Mouse (Mus musculus): Measurements from ENCODE around the gene Tex12.
A peak's percentile ranks its signal among the peaks of the same experiment; 100 is the strongest.

The Tex12 gene

DNA sequence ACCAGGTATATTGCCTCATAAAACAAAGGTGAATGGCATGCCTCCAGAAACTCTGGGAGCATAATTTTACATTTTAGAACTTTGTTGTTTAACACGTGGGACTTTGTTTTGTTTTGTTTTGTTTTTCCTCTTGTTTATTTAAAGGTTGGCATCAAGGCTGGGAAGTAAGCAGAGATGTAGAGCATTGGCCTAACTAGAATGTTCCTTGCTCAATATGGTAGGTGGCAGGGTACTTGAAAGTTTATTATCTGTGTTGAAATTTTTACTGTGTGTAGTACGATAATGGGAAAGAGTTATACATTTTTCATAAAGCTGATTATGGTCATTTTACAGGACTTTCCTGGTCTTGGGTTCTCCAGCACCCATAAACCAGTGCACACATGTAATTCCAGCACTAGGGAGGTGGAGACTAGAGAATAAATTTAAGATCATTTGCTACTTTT is 814 bp upstream of the Tex12 start:
- no peak for DNase-seq (ENCODE audit: low spot score in 2 of 2)

DNA sequence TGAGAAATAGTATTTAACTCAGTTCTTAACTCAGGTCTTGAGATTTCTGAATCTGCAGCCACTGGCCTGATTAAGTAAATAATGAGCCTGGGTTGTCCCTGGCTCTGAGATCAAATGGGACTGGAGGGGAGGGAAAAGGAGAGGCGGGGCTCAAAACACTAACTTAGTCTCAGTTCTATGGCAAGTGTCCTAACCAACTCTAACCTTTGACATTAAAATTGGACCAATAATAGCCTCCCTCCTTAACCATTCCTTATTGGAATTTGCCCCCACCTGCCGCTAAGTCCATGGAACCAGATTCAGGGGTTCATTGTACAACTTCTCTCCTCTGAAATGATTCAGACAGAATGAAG is 6.1 kb downstream of the Tex12 start, which contains the start of gene Bco2:
TSS of gene Bco2 (minus strand) at position 88 of the 353 bp plus-strand sequence.
- DNase-seq (ENCODE audit: low spot score in 2 of 2) = no peak

DNA sequence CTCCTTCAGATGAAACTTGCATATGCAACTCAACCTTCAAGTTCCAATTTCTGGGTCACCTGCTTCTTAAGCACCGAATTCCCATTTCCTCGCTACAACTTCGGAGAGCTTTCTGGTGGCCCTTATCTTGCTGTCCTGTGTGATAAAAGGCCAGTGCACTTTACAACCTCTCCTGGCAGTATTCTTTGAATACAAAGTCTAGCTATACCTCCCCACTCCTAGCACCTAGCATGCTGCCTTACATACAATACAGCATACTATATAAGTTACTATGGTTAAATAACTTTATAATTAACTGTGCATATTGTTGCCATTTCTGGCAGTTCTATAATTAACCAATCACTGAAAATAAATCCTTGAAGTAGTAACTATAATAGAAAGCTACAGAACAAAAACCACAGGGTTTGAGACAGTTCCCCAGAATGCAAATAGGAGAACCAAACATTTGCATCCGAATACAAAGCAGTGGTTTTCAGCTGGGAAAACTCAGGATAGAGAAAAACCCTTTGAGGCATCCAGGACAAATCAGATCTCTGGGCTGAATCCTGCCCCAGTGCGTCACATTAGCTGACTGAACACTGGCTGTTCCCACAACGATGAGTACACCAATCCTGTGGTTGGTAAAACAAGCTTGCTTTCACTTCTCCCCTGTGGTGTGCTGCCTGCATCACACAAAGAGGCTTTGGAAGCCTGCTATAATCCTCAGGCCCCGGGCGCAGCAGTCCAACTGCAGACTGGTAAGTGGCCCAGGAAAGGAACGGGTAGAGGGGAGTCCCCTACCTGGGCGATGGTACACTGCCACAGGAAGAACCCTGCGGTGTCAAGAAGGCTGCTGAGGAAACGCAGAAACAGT is 6.7 kb downstream of the Tex12 start, which contains the start of gene Il18:
TSS of gene Il18 (plus strand) at position 587 of the 853 bp plus-strand sequence.
- peak; percentile 62 to 77 for DNase-seq (ENCODE audit: low spot score in 2 of 2)

DNA sequence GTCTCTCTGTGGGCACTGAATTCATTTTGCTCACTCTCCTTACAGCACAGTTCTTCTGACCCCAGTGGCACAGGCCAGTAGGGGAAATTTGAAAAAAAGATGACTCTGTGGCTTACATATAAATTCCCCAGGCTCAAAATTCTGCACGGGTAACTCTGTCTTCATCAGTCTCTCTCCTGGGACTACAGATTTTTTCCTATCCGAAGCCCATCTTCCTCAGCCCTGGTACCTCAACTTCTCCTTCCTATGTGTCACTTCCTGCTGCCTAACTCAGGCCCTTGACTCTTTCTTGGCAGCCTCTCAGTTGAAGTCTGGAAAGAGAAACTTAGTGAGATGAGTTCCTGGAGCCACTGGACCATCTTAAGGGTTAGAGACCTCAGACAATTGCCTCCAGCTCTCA is 7.6 kb downstream of the Tex12 start:
- DNase-seq (ENCODE audit: low spot score in 2 of 2) = no peak

DNA sequence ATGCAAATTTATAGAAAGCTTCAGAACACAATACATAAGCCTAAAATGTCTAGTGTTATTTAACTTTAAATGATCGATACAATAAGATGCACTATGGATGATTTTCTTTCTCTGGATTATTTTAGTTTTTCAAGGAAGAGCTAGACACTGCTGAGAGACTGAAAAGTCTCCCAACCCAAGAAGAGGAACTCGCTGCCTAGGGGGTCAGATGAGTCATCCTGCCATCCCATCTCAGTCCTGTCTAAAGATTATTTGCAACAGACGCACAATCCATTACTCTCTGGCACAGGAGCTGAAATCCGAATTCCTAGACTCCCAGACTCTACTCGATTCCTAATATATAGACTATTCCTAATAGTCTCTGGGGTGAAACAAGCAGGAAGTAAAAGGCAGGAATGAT is 8.9 kb downstream of the Tex12 start:
- DNase-seq (ENCODE audit: low spot score in 2 of 2) = no peak

DNA sequence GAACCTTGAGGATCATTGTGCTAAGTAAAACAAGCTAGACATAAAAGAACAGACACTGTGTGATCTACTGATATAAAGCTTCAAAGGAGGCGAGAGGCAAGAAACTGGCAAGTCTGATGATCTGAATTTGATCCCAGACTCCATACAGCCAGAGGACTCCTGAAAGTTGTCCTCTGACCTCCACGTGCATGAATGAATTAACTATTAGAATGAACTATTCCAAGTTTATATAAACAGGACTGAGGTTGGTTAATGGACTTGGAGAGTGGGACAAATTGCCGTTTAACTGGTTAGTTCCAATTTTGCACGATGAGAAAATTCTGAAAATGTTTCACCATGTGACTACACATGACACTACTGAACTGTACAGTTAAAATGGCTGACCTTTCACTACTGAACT is 12.2 kb downstream of the Tex12 start:
- no peak for DNase-seq (ENCODE audit: low spot score in 2 of 2)

DNA sequence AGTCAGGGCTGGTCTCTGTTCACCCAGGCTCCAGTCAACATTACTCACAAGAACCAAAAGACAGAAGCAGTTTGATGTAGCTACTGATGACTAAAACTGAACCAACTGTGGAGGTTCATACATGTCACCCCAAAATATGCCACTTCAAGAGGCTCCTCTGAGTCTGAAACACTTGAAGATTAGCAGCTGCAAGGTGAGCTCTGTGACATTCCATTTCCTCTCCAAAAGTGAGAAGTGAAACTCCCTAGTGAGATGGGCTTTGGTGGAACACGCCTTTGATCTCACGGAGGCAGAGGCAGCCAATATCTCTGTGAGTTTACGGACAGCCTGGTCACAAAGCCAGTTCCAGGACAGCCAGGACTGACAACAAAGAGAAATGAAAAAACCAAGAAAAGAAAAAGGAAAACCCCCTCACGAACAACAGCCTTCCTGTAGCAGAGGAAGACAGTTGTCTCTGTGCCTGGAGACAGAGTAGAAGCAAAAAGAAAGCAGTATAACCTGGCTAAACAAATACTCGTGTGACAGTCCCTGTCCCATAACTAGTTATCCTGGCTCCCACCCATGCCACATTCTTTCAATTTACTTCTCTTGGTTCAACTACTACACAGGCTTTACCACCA is 13.2 kb downstream of the Tex12 start:
- no peak for DNase-seq (ENCODE audit: low spot score in 2 of 2)

DNA sequence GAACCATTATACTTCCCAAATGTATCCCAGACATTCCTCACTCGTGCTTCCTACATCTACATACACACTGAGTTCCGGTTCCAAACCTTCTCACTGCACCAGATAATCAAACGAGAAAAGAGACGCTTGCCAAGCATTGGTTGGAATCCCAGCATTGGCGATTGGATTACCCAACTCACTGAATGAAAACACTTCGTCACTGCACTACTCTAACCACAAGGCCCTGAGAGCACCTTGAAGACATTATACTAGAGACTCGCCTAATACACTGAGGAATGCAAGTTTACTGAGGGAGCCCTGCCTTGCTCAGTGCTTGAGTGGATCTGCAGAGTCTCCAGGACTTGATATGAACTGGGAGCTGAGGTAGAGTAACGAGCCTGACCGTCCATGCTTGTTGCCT is 18.7 kb downstream of the Tex12 start:
- DNase-seq (ENCODE audit: low spot score in 2 of 2) = no peak

DNA sequence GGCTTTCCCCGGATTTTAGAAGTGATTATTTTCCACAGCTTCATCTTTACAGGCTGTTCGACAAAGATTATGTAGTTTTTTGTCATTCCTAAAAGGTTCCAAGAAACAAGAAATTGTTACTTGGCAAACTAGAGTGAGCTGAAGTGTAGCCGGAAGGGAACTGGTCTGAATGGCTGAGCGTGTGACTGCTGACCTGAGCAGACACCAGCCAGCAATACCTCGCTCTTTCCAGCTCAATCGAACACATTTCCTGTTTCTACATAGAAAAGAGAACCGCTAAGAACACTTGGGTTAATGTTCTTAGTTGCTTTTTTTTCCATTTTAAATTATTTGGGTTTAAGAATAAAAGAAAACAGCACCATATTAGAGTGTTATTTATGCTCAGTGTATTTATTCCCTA is 21.0 kb downstream of the Tex12 start:
- no peak for DNase-seq (ENCODE audit: low spot score in 2 of 2)

DNA sequence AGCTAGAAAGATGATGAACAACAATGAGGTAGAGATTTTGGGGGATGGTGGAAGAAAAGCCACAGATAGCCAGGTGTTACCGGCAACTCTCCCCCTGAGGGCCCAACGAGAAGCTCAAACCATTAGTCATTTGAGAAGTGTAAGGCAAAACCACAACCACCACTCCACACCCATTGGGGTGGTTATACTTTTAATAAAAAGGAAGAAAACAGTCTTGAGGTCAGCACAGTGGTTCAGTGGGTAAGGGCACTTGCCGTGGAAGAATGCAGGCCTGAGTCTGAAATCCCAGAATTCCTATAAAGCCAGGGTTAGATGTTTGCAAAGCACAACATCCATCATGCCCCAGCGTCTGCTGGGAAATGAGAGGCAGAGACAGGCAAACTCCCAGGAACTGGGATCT is 23.8 kb downstream of the Tex12 start:
- DNase-seq (ENCODE audit: low spot score in 2 of 2) = no peak

DNA sequence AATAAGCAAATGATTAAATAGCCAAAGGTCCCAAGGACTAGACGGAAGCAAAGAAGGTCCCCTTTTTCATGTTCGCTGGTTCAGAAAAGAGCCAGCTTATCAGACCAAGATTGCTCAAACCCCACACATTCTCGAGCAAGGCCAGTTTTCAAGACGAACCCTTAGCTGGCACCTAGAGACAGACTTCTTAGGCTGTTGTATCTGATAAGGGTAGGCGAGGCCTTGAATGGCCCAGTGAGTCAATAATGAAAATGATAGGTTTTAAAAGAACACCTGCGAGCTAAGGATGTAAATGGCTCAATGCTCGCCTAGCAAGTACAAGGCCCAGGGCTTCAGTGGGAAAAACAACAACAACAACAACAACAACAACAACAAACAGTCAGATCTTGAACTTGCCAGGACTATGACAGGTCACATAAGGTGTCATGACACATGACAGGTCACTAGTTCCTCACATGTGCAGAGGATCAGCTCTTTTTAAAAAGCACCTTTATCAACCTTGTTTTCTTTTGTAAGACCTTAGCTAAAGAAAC is 24.5 kb downstream of the Tex12 start:
- no peak for DNase-seq (ENCODE audit: low spot score in 2 of 2)

DNA sequence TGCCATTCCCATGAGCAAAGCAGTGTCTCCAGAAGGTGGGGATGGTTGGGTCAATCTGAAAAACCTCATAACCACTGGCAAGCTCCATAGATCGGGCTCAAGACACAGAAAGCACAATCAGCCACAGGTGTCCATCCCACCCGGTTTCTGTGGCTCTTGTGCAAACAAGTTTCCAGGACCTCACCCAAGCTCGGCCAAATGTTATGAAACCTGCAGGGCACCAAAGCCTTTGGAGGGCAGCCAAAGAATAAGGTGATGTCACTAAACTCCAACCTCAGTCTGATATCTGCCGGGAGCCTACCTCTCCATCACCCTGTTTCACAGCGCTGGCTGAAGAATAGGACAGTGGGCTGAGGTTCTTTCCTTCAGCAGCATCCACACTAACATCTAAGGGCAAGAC is 25.2 kb downstream of the Tex12 start:
- no peak for DNase-seq (ENCODE audit: low spot score in 2 of 2)

DNA sequence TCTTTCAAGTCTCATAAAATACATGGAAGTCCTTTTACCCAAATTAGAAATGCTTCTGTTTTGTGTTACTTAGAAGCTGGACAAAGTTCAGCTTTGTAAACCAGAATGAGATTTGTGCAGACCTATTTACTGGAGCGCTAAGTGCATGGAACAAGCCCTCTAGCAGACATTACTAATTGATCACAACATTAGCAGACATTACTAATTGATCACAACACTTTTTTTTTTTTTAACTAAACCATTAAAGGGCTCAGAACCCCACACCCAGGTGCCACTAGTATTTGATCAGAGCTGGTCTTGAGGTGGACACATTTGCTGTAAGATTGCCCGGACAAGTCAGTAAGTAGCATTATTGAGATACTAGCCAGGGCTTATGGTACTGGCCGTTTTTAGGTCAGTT is 27.3 kb downstream of the Tex12 start:
- no peak for DNase-seq (ENCODE audit: low spot score in 2 of 2)

DNA sequence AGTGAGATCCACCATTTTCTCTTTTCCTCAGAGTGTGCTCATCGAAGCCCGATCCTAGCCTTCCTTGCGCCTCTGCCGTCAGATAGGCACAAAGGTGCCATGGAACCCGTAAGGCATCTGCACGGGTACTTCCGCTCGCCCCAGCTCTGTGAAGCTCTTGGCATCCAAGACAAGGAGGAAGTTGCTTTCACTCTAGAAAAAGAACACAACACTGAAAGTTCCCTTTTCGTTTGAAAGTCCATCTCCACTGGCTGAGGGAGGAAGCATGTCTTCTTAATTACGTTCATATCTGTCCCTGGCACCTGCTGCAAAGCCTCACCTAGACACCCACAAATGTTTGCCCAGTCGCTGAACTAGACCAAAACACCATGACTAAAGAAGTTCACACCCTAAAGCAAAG is 27.8 kb downstream of the Tex12 start:
- no peak for DNase-seq (ENCODE audit: low spot score in 2 of 2)

DNA sequence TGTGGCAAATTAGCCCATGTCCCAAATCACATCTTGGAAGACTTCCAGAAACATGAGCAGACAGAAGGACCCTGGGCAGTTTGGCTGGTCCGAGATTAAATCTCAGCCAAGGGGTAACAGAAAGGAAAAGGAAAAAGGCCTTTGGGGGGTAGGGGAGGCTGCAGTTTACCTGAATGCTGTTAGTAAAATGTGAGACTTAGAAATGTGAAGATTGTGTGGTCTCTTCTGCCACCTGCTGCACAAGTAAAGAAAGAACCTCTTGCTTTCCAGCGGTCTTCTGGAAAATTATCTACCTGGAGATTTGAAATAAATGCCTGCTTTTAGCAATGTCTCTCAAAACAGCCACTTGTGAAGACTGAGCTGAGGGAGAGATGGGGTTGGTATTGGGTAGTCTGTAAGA is 30.2 kb downstream of the Tex12 start:
- peak in 1 of 2 experiments; percentile 45 for DNase-seq (ENCODE audit: low spot score in 2 of 2)

DNA sequence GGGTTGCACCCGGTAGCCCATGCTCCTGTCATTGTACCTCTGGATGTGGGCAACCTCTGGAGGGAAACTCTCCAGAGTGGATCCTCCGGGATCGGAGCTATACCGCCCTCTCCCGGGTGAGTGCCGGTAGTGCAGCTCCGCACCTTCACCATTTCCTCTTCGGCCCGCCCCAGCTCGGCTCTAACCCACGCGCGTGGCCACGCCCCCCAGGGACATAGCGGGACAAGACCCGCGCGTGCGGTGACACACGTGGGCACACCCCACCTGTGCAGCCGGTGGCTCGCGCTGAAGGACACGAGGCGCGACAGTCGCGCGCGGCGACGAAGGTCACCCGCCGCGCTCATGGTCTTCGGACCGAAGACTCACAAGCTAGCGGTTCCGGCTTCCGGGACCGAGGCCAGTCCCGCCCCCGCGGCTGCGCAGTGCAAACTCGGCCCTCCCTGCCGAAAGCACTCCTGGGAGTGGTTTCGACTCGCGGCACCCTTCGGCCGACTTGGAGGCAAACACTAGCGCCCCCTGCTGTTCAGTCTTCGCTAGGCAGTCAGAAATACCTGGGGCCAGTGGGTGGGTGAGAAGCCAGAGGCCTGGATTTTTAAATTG is 32.7 kb downstream of the Tex12 start, which contains the start of gene Pts:
TSS of gene Pts (minus strand) at position 432 of the 600 bp plus-strand sequence.
- DNase-seq (ENCODE audit: low spot score in 2 of 2) = peak; percentile 87 to 97

DNA sequence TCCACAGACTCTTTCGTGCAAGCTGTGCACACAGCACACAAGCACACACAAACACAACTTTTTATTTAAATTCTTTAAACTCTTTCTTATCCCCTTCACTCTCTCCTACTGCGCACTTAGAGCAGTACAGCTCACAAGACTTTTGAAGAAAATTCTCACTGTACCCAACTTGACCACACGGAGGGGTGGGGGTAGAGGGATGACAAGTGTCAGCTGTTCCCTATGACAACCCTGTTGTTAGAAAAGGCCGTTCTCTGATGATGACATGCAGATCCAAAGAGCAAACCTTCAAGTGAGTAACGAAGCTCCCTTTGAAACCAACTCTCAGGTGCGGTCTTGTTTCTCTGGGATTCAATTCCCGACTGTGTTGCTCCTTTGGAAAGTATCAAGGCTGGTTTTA is 33.3 kb downstream of the Tex12 start:
- DNase-seq (ENCODE audit: low spot score in 2 of 2) = no peak

DNA sequence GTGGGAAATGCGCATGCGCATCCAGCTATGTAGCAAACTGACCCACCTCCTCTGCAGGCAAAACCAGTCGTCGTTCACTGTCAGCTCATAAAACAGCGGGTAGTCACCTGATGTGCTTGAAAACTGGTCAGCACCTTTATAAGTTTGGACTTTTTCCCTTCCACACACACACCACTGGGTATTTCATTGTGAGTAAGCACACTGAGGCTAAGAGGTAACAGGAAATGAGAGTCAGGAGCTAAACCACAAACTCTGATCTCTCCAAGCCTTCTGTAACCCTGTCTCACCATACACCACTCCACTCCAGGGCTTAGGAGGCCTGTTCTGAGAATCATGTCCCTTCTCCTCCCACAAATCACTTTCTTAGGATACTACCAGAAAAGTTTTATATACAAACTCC is 35.5 kb downstream of the Tex12 start:
- DNase-seq (ENCODE audit: low spot score in 2 of 2) = no peak

DNA sequence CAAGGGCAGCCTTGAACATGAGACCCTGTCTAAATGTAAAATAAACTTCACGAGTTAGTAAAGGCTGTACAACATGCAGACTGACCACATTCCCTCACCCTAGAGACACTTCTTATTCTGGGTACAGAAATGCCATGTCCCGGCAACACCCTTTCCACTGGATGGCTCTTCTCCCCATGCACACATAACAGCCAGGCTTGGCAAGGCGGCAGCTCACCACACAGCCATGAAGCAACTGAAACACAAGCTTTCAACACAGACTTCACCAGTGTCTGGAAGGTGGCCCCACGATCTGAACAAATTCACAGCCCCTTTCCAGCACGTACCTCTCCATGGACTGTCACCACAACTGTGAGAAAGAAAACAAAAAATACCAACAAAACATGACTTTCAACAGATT is 36.2 kb downstream of the Tex12 start:
- DNase-seq (ENCODE audit: low spot score in 2 of 2) = no peak

DNA sequence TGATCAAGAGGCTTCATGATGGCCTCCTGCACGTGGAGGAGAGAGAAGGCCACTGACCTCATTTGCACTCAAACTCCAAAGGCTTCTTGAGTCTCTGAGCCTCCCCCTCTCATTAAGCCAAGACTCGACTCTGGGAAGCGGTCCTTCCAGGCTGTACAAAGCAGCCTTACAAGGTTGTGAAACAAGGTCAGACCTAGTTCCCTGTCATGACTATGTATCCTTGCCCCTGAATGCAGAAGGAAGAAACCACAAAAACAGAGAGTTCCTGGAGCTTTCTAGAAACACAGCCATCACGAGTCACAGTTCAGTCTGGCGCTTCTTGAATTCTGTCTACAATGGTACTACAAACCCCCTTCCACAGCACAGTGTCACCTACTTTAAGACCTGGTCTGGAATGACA is 38.6 kb downstream of the Tex12 start:
- DNase-seq (ENCODE audit: low spot score in 2 of 2) = no peak

DNA sequence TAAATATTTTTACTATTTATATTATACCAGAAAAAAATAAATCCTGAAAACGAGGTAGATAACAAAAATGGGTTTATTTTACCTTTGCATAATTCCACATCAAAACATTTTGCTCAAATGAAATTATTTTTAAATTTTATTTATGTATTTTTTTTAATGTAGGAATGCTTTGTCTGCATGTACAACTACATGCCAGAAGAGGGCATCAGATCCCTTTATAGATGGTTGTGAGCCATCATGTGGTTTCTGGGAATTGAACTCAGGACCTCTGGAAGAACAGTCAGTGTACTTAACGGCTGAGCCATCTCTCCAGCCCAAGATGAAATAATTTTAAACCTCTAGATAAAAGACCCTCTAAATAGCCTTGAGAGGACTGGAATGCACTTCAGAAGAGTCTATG is 39.6 kb downstream of the Tex12 start:
- no peak for DNase-seq (ENCODE audit: low spot score in 2 of 2)

DNA sequence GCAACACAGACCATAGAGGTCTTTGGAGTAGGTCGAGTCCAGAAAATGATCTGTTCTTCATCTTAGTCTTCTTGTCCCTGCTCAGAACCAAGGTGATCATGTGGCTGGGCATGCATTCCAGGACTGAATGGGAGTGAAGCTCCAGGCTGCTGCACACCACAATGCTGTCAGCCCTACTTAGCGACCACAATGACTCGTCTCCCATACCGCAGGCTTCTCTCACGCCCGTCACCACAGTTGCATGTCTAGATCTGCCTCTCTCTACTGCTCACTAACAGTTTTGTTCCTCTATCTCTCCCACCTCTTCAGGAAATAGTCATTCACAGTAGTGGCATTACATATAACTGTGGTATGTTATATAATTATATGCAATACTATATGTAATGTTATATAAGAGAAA is 40.4 kb downstream of the Tex12 start:
- no peak for DNase-seq (ENCODE audit: low spot score in 2 of 2)

DNA sequence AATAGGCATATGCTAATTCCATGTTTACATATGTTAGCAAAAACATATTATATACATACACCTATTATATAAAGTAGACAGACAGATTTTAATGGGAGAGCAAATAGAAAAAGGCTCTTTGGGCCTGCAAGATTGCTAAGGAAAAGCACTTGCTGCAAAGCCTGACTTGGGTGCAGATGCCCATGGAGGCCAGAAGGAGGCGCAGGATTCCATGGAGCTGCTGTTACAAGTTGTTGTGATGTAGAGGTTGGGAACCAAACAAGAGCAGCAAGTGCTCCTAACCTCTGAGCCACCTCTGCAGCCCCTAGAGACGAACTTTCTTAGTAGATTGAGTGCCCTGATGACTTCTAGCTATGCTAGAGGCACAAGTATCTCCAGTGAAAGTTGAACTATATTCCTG is 42.3 kb downstream of the Tex12 start:
- no peak for DNase-seq (ENCODE audit: low spot score in 2 of 2)

Measured in left cerebral cortex, adult 9 months (tissue).